Mouse (Mus musculus) T-cell, adult 2 months (primary cell): ENCODE data around the gene Prkrip1.
"Not testable (repeated sequence)": the region's sequence is repeated elsewhere in the genome, so short reads cannot be mapped to it uniquely, and the experiment has no call there.

ENCODE experiments used
- DNase-seq: peaks from one replicate; pipeline ENCODE4 v3.0.0; 2022; ENCODE audit warnings: low spot score

Gene Prkrip1

DNA sequence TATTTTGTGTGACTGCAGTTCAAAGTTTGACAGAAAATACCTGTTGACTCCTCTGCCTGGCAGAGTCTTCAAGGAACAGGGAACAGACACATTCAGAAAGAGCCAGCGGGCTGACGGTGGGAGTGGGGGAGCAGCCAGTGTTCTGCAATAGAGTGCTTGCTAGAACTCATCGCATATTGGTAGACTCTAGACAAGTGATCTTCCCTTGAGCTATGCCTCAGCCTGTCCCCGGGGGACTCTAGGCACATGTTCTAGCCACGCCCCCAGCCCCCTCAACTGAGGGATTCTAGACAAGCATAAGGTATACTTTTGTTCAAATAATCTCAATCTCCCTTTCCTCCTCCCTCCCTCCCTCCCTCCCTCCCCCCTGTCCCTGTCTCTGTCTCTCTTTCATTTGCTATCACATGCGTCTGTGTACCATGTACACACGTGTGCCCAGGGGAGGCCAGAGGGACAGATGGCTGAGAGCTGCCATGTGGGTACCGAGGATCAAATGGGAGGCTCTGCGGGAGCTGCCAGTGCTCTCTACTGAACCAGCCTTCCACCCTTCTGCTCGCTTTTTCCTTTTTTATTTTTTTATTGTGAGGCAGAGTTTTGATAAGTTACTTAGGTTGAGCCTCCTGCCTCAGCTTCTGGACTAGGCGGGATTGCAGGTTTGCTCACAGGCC, 34.8 kb downstream of the Prkrip1 start:
- DNase-seq, result no peak

DNA sequence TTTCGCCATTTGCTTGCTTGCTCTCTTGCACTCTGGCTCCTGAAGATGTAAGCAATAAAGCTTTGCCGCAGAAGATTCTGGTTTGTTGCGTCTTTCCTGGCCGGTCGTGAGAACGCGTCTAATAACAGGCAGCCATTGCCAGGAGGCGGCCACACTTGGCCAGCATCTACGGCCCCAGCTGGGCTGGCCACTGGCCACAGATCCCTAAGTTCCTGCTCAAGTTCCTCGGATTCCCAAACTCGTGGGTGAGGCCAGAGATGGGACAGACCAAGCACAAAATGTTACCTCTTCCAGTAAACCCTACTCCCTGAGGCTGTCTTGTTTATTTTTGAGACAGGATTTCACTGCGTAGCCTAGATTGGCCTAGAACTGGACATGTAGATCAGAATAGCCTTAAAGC, 38.7 kb downstream of the Prkrip1 start:
- DNase-seq, result not testable (repeated sequence)

DNA sequence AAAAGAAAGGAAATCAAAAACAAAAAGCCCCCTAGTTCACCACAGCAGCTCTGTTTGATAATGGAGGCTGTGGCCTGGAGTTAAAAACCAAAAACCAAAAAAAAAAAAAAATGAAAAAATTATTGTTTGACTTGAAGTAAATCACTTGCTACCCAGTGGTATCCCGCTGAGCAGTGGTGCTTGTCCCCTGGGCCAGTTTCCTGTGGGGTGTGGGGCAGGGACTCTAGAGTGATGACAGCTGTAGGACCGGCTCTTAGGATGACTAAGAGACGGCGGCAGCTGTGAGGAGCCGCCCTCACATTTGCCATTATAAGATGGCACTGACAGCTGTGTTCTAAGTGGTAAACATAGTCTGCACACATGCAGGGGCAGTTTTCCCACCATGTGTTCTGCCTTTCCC, 43.4 kb downstream of the Prkrip1 start:
- DNase-seq, result peak; percentile 65

DNA sequence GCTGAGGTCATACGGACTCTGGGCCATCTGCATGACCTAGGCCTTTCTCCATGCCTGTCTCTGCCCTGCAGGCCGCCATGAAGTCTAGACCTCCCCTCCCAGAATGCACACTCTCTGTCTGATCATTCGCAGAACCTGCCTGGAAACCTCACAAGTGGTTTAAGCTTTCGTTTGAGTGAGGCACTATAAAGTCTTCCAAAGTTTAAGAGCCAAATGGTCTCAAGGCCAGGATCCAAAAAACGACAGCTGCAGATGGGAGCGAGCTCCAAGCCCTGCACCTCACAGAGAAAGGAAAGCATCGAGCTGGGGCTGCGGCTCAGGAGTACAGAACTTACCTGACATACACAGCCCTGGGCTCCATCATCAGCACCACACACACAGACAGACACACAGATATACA, 46.4 kb downstream of the Prkrip1 start:
- no peak for DNase-seq

DNA sequence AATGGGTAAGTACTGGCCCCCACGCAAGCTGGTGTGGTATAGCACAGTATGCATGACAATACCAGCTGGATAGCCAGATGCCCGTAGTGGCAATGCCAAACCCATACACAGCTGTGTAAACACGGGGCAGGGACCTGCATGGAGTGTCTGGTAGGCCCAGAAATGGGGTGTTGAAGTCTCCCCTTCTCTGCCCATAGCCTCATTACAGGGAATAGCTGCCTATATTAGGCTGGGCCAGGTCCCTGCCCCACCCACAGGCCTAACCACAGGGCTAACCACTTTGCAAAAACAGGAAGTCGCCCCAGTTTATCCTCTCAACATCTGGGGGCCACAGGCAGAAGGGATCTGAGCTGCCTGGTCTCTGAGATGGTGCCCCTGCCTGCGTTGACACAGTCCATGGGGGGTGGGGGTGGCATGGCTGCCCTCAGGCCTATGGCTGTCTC, 49.6 kb downstream of the Prkrip1 start:
- DNase-seq, result peak; percentile 64

DNA sequence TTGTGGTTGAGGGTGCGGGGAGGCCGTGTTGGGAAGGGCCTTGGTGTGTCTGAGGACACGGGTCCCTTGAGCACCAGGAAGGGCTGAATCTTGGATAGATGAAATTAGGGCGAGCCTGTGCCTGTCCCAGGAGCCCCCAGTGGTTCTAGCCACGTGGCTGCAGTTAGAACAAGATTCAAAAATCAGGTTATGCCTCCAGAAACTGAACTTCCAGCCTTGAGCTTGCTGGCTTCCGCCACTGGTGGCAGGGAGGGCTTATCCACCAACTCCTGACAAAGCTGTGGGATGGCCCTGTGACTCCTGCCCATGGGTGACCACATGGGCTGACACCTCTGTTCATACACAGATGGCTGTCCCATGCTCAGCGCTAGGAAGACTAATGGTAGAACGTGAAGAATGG, 51.1 kb downstream of the Prkrip1 start:
- no peak for DNase-seq

DNA sequence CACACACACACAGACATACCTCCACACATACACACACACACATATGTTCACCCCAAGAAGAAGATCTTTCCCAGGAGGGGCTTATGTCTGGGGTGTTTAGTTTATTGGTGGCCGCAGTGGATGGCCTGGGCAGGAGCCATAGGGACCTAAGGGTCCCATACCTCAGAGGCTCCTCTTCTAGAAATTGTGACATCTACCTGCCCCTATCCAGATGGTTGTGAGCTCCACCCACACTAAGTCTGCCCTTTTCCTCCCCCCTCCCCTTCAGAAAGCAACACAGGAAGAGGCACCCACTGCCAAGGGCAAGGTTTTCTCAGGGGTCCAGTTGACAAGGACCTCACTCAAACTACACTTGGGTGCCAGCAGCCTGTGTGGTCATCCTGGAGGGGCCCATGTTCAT, 51.8 kb downstream of the Prkrip1 start:
- DNase-seq, result peak; percentile 78

DNA sequence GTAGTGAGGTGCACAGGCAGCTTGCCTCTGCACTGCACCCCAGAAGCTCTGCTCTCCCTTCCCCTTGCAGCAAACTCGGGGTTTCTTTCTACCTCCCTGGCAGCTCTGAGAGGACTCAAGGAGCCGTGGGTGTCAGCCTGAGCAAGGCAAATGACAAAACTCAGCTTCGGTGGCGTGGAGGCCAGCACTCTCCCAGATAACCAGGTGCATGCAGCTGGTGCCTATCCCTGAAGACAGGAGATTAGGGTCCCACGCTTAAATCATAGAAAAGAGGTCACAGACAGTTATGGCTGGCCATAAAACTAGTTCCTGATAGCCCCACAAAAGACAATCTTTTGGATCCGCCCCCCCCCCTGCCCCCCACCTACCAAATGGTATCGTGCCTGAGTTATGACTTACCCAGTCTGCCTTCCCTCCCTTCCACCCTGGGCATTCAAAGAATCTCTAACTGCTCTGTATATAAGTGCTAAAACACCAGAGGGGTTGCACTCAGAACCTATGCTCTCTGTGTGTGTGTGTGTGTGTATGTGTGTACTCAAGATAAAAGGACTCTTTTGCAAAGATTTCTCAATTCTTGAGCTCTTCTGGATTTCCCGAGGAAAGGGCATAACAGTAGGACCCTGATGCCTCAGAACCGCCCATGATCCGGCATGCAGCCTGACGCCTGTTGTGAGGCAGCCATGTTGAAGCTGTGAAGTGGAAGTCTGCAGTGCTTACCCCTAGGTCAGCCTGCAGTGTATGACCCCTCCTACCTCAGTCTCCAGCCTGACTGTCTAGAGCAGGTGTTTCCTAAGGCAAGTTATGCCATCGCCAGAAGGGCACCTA, 53.9 kb downstream of the Prkrip1 start:
- no peak for DNase-seq

DNA sequence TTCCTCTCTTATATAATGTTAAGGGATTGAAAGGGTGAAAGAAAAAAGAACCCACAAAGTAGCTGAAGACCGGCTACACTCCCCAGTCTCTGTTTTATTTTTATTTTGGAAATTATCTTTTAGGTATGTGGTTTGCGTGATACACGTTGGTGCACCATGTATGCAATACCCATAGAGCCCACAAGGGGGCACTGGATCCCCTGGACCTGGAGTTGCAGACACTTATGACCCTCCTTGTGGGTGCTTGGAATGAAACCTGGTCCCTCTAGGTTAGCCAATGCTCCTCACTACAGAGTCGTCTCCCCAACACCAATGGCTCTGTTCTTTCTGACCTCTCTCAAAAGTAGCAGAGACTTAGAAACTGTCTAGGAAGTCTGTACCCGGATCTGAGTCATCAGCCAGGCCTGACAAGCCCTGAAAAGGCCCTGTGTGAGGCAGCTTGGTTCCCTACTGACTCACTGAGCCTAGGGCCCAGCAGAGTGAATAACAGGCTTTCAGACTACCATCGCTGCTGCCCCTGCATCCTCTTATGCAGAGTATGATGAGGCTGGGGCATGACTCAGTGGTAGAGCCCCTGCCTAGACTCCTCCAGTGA, 55.5 kb downstream of the Prkrip1 start:
- DNase-seq, result peak; percentile 49

DNA sequence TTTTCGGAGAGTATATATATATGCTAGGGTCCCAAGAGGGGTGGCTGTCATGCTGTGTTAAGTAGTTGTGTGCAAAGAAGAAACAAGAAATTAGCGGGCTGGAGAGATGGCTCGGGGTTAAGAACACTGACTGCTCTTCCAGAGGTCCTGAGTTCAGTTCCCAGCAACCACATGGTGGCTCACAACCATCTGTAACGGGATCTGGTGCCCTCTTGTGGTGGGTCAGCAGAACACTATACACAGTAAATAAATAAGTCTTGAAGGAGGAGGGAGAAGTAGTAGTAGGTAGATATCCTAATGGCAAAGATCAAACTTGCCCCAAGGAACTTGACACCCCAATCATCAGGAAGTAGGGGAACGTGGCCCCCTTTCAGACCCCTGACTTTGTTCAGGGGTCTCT, 56.0 kb downstream of the Prkrip1 start:
- peak; percentile 37 for DNase-seq

DNA sequence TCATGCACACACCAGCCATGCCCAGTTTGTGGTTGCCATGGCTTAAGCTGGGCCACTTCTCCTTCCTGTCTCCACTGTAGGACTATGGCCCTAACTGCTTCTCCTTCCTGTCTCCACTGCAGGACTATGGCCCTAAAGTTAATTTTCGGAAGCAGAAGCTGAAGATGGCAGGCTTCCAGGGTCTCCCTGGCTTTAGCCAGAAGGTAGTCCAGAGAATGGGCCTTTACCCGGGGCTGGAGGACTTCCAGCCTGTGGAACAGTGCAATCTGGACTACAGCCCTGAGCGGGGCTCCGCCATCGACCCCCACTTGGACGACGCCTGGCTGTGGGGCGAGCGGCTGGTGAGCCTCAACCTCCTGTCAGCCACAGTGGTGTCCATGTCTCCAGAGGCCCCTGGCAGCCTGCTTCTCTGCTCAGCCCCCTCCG, 58.7 kb downstream of the Prkrip1 start:
- no peak for DNase-seq

DNA sequence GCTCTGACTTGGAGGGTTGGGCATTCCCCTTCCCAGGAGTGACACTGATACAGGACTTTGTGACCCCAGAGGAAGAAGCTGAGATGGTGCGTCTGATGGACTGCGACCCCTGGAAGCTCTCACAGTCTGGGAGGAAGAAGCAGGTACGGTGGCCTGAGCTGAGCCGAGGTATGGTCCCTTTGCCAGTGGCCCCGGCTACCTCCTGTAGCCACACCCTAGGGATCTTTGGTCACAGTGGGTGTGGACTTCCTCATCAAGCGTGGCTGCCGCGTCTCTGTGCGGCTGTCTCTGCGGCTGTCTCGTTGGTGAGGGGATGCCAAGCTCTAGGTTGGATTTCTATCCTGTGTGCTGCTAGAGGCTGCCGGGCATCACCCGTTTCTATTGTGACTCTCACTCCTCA, 59.4 kb downstream of the Prkrip1 start:
- DNase-seq, result no peak

DNA sequence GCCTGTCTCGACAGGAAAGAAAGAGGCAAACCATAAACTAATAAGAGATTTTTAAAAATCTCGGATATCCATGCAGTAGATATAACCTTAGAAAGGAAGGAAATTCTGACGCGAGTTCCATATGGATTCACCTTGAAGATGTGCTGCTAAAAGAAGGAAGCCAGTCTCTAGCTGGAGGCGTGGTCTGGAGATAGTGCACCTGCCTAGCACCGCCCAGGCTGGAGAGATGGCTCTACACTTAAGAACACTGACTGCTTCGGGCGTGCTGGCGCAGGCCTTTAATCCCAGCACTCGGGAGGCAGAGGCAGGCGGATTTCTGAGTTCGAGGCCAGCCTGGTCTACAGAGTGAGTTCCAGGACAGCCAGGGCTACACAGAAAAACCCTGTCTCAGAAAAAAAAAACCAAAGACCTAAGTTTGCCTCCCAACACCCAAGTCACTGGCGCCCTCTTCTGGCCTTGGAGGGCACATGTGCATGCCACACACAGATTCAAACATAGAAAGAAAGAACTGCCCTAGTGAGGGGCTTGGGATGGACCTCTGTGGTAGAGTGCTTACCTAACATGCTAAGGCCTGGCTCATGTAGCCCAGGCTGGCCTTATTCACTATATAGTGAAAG, 61.0 kb downstream of the Prkrip1 start:
- peak; percentile 72 for DNase-seq

DNA sequence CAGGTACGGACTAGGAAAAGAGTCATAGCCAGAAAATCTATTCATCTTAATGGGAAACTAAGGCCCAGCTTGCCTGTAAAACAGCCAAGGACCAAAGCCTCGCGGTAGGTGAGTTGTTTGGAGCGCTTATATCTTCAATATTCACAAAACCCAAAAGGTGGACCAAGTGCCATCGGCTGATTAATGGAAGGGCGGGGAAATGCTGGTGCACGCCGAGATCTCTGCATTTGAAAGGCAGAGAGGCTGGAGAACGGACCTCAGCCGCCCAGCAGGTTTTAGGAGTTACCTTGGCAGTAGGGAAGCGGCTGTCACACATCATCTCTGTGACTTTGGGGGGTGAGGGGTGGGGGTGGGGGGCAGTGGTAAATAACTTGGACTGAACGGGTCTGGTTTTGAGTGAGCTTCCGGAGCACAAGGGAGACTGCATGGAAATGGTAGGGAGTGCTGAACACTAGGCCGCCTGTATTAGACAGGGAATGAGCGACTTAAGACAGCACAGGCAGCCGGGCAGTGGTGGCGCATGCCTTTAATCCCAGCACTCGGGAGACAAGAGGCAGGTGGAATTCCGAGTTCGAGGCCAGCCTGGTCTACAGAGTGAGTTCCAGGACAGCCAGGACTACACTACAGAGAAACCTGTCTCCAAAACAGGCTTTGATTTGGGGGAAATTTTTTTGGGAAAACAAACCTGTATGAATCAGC, 62.3 kb downstream of the Prkrip1 start:
- DNase-seq, result no peak

DNA sequence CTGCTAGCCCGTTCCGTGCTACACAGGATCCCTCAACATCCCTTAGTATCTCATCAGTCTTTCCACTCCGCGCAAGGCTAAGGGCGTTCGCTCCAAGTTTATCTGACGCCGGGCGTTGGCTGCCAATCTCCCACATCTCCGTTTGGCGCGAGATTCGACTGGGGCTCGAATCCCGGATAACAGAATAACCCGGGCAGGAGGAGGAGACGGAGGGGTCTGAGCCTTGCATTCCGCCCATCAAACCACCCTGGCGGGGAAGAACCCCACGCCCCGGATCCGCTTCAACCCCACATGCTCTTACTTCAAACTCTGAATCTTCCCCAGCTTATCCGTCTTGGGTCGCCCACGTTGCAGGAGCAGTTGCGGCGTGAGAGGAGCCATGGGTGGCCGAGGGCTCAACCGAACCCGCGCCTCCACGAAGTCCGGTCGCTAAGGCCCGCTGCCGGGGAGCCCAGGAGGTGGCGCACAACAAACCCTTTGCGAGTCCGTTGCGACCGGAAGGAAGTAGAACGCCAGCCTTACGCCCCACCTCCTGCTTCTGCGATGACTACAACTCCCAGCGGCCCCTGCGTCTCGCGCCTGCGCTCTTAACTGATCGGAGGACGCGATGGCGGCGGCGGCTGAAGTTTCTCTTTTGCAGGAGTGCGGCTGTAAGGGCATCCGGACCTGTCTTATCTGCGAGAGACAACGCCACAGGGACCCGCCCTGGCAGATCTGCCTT, 63.0 kb downstream of the Prkrip1 start, which contains the start of the genes Lrwd1 and Alkbh4:
Lrwd1 (minus strand) TSS at position 504 of the 721 bp plus-strand sequence.
Alkbh4 (plus strand) TSS at position 576 of the 721 bp plus-strand sequence.
- peak; percentile 98 for DNase-seq
